Mouse (Mus musculus) liver, embryonic 12.5 days (tissue): ENCODE data around the gene Serpinb12. TPM values are rescaled to one million over a fixed set of nuclear protein-coding genes. Genes with fewer than 3 reads are reported as not detected.

Experiments
- ATAC-seq: fragments of 200-750 bp; cut with Nextera tagmentation; 2 replicates; pipeline ENCODE4 v1.8.0; 2017; ENCODE audit warnings: moderate number of reproducible peaks, mild to moderate bottlenecking, moderate library complexity
- H3K27ac ChIP-seq: fragments of 300-500 bp; sonication (generic); 2 replicates; pipeline ENCODE4 v1.5.1; 2016; ENCODE audit warnings: mild to moderate bottlenecking
- H3K27me3 ChIP-seq: fragments of 300-500 bp; sonication (generic); replicated peaks from 2 replicates; pipeline ENCODE4 v1.6.1; 2016; ENCODE audit warnings: mild to moderate bottlenecking, moderate library complexity
- H3K36me3 ChIP-seq: fragments of 300-500 bp; sonication (generic); 2 replicates; pipeline ENCODE4 v1.6.1; 2016; ENCODE audit warnings: mild to moderate bottlenecking, moderate library complexity
- H3K4me1 ChIP-seq: fragments of 300-500 bp; sonication (generic); 2 replicates; pipeline ENCODE4 v1.6.1; 2016
- H3K4me2 ChIP-seq: fragments of 300-500 bp; sonication (generic); 2 replicates; pipeline ENCODE4 v1.6.1; 2016; ENCODE audit warnings: mild to moderate bottlenecking, moderate library complexity
- H3K4me3 ChIP-seq: fragments of 300-500 bp; sonication (generic); 2 replicates; pipeline ENCODE4 v1.5.1; 2016; ENCODE audit warnings: mild to moderate bottlenecking, moderate library complexity
- H3K9ac ChIP-seq: fragments of 300-500 bp; sonication (generic); 2 replicates; pipeline ENCODE4 v1.6.1; 2016; ENCODE audit warnings: mild to moderate bottlenecking, moderate library complexity
- H3K9me3 ChIP-seq: fragments of 300-500 bp; sonication (generic); replicated peaks from 2 replicates; pipeline ENCODE4 v1.6.1; 2016; ENCODE audit warnings: mild to moderate bottlenecking, moderate library complexity
- WGBS: fragments of 180-500 bp; shearing (Covaris S2); methylation state at CpG from one replicate; pipeline ENCODE4 v1.1.7; 2016; ENCODE audit not compliant: insufficient replicate concordance; 5-methylcytosine and 5-hydroxymethylcytosine counted together
- polyA plus RNA-seq: library from polyadenylated mRNA; unstranded; fragments of >200 nt; fragmentation: Nextera tagmentation; extraction: Ambion mirVana; gene quantifications from 2 replicates; pipeline ENCODE4 v1.2.1, GENCODE M21; 2016

Gene Serpinb12
- polyA plus RNA-seq, 1 experiment from 2014 or later, result not detected

DNA sequence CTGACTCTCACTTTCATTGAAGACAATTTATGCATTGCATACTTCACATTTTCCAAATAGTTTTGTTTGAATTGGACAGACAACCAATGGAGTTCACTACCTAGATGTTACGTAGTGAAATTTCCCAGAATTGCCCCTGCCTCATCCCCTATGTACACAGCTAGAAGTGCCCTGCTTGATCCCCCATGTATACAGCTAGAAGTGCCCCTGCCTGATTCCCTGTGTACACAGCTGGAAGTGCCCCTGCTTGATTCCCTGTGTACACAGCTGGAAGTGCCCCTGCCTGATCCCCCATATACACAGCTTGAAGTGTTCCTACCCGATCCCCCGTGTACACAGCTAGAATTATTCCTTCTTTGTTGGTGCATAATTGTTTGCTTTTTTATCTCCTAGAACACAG is 72.1 kb downstream of the Serpinb12 start:
- Histone ChIP-seq H3K36me3 (no peaks in the 10 kb centered on the region), H3K27me3 (no peaks in the 10 kb centered on the region), H3K9ac (no peak overlapping the region), H3K9me3 (no peaks in the 10 kb centered on the region), H3K27ac (no peak overlapping the region), H3K4me1 (no peaks in the 10 kb centered on the region), H3K4me2 (no peak overlapping the region), H3K4me3 (no peak overlapping the region)
- 74% methylated on average over 3 of the region's 3 CpGs for WGBS
- ATAC-seq, result no peak

Other genes with a start within 250 kb of the Serpinb12 start
- 2.0 and 2.4 TPM in 2 replicates for gene Bcl2, start 220.2 kb upstream of the Serpinb12 start, polyA plus RNA-seq
- gene Kdsr, start 174.7 kb upstream of the Serpinb12 start, polyA plus RNA-seq, result 3.8 and 4.3 TPM in 2 replicates
- 34.5 and 35.9 TPM in 2 replicates for gene Vps4b, start 137.7 kb upstream of the Serpinb12 start, polyA plus RNA-seq
- not detected in 2 replicates for gene Serpinb5, start 73.3 kb upstream of the Serpinb12 start, polyA plus RNA-seq
- gene Serpinb13, start 46.5 kb downstream of the Serpinb12 start, polyA plus RNA-seq, result not detected in 2 replicates
- gene Serpinb3a, start 117.9 kb downstream of the Serpinb12 start, polyA plus RNA-seq, result not detected in 2 replicates
- not detected in 2 replicates for gene Serpinb3d, start 149.1 kb downstream of the Serpinb12 start, polyA plus RNA-seq